Mouse (Mus musculus) fibroblast of lung, adult 2 months (primary cell): ENCODE measurements at regions not wholly inside any gene's neighbourhood (a gene's known extent, or its start where the extent isn't known, plus 50 kb on each side); places are given as distances from the start of the nearest gene placed in this dataset.
A peak's percentile ranks its signal among the peaks of the same experiment; 100 is the strongest.

Experiments
- DNase-seq: peaks from one replicate; pipeline ENCODE4 v3.0.0-alpha.2; 2011; ENCODE audit warnings: low read depth

DNA sequence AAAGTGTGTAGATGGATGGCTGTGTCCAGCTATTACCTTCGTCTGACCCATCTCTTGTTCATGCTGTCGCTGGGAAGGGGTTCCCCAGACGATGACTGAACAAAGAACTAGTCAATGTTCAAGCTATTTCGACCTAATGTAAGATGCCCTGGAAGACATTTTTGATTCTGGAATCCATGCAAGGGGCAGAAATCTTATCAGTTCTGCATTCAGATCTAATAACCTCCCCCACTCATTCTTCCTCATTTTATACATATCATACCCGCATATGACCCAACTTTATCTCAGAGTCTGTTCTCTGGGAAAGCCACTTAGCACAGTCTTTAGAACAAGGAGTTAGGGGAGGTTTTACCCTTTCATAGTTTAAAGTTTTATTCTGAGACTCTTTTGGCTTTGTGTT is 52.2 kb upstream of the 2310009B15Rik start:
- no peak for DNase-seq

DNA sequence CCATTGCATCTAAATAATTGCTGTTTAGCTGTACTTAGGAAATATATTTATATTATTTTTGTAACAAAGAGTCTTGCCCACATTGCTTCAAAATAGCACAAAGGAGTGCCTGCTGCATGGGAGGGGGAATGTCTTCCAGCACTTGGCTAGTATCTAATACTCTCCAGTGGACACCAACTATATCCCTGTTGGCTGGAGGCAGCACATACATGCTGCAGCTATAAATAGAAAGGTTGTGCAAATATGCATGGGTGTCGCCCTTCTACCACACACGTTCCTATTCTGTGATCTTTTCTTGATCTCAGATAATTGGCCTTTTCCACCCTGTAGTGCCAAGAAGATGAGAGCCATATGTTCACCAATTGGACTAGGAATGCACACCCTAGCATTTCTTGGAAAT is 53.0 kb upstream of the 2310009B15Rik start:
- DNase-seq = no peak

DNA sequence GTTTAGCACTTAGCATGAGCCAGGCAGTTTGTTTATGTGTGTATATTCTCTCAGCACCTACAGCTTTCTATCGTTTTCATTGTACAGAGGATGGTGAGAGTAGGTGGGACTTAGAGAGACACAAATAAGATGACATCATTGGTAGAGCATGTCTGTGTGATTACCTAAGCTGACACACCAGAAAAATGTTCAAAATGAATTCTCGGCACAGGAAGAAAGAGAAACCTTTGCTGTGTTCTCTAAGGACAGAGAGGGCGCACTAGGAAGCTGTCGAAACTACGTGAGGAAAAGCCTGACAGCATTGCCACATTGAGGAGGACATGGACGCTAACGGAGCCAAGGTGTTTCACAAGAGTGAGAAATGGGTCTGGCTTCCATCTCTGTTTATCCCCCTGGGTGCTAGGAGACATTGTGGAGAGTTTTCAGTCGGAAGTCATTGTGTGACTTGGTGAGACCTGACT is 51.0 kb upstream of the Dennd1b start:
- peak; percentile 54 for DNase-seq

DNA sequence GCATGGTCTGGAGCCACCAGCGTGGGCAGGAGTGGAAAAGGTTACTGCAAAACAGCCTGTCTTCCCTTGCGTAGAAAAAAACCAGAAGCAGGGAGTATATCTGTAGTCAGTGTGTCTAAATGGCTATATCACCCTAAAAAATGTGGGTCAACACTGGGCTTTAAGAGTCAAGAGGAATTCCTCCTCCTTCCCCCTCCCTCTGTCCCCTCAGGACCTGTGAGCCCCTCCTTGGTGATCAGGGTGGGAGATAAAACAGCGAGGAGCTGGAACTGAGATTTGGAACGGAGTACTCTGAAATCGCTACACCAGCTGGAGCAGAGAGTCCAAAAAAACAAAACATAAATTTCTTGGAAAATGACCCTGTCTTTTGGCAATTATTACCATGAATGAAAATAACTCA is 50.3 kb upstream of the Dennd1b start:
- no peak for DNase-seq

DNA sequence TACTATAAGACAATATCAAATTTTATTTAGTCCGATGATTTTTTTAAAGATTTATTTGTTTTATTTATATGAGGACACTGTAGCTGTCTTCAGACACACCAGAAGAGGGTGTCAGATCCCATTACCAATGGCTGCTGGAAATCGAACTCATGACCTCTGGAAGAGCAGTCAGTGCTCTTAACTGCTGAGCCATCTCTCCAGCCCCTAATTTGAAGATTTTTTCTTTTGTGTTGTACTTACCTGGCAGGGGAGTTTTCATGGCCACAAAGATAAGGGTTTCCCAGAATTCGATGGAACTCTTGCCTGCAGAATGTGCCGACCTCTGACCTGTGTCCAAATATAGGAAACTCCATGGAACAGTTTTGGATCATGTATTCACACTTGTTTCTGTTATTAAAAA is 49.8 kb upstream of the Dennd1b start:
- no peak for DNase-seq
